Mouse (Mus musculus) right cerebral cortex, adult 2 months (tissue): ENCODE measurements at regions not wholly inside any gene's neighbourhood (a gene's known extent, or its start where the extent isn't known, plus 50 kb on each side); places are given as distances from the start of the nearest gene placed in this dataset.

Experiments used
- DNase-seq, 2 experiments: peaks; one replicate each; pipeline ENCODE4 v3.0.0; 2021 to 2022; ENCODE audit warnings: low spot score in 2 of 2

- DNase-seq = no peak
Measured at GRCm38 (mm10) chr8:25332120-25332607, 508.0 kb upstream of the Adam5 start.

GRCm38 (mm10) chr8:25331161-25331776 is 507.1 kb upstream of the Adam5 start:
- DNase-seq = no peak

GRCm38 (mm10) chr8:25329791-25330190 is 505.6 kb upstream of the Adam5 start:
- DNase-seq = no peak

GRCm38 (mm10) chr8:25328318-25328717 is 504.1 kb upstream of the Adam5 start:
- no peak for DNase-seq

GRCm38 (mm10) chr8:25326930-25327329 is 502.8 kb upstream of the Adam5 start:
- DNase-seq = no peak

GRCm38 (mm10) chr8:25326257-25326656 is 502.1 kb upstream of the Adam5 start:
- DNase-seq = no peak

GRCm38 (mm10) chr8:25324731-25325130 is 500.6 kb upstream of the Adam5 start:
- DNase-seq = no peak

- no peak for DNase-seq
Measured at GRCm38 (mm10) chr8:25323643-25324420, 499.7 kb upstream of the Adam5 start.

GRCm38 (mm10) chr8:25316383-25316782 is 492.2 kb upstream of the Adam5 start:
- DNase-seq = no peak

- no peak for DNase-seq
Measured at GRCm38 (mm10) chr8:25311811-25312533, 487.8 kb upstream of the Adam5 start.

GRCm38 (mm10) chr8:25307956-25308355 is 483.8 kb upstream of the Adam5 start:
- no peak for DNase-seq

- DNase-seq = no peak
Measured at GRCm38 (mm10) chr8:25307511-25307910, 483.3 kb upstream of the Adam5 start.

GRCm38 (mm10) chr8:25306769-25307491 is 482.8 kb upstream of the Adam5 start:
- DNase-seq = no peak
